Mouse (Mus musculus) CD4-positive, CD25-positive, alpha-beta regulatory T cell (primary cell): ENCODE results near the gene Cphx3. TPM values are rescaled to one million over a fixed set of nuclear protein-coding genes. Genes with fewer than 3 reads are reported as not detected.

Experiments
- polyA plus RNA-seq: library from polyadenylated mRNA; unstranded; fragments of 100-300 nt; shearing (Covaris generic); gene quantifications from one replicate; pipeline ENCODE4 v1.2.1, GENCODE M21; 2017

The Cphx3 gene
- not detected for polyA plus RNA-seq

GRCm38 (mm10) chr14:26081997-26082396 lies at the start of gene Cphx3:
Gene Cphx3 (plus strand): TSS chr14:26082297.

DNA sequence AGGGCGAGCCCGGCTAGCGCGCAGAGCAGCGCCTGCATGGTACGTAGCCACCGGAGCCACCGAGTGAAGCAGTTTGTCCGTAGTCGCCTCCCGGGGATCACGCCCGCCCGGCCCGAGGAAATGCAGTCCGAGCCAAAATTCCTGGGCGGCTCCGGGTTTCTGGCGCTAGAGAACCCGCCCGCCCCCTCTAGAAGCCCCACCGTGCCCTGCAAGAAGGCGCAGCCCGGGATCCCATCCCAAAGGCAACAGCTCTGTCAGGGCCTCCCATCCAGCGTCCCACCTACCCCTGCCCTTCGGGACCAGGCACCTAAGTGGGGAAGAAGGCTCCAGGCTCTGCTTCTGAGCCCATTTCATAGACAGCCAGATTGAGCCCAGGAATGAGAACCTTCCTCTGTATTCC lies 39.5 kb upstream of the Cphx3 start, which contains the start of gene Gm9780:
Gene Gm9780, minus strand, starts transcription at position 101 of the 400 bp plus-strand sequence.

GRCm38 (mm10) chr14:26067325-26067633 lies 14.8 kb upstream of the Cphx3 start, which contains the start of gene Tmem254c:
Gene Tmem254c (minus strand): TSS chr14:26067355.

GRCm38 (mm10) chr14:26081216-26081615 lies 881 bp upstream of the Cphx3 start, which contains the start of gene Cphx2:
Gene Cphx2 (plus strand): TSS chr14:26081516.

GRCm38 (mm10) chr14:26118150-26118549 lies 36.1 kb downstream of the Cphx3 start, which contains the start of gene Duxbl2:
Gene Duxbl2 (plus strand): TSS chr14:26118349.

DNA sequence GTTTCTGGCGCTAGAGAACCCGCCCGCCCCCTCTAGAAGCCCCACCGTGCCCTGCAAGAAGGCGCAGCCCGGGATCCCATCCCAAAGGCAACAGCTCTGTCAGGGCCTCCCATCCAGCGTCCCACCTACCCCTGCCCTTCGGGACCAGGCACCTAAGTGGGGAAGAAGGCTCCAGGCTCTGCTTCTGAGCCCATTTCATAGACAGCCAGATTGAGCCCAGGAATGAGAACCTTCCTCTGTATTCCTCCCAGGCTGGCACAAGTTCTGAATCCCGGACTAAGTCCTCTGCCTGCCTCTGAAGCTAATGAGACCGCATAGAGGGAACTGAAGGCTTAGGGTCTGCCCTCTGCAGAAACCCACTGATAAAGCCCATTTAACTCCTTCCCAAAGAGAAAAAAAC lies 100.3 kb downstream of the Cphx3 start, which contains the start of gene Plac9b:
Gene Plac9b, minus strand, starts transcription at position 101 of the 400 bp plus-strand sequence.

DNA sequence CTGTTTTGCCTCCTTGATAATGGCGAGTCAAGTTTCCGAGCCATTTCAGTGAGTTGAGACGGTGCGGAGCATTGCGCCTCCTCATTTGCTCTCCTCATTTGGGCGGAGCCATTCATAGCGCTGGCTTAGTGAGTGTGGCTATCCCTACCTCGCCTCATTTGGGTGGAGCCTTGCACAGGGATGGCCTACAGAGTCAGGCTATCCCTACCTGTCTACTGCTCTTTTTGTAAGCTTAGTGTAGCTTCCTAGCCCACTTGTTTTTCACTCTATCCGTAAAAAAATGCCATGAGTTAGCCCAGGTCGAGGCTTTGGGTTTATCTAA lies 124.8 kb downstream of the Cphx3 start, which contains the start of gene Tmem254b:
Gene Tmem254b, minus strand, starts transcription at position 116 of the 322 bp plus-strand sequence.

DNA sequence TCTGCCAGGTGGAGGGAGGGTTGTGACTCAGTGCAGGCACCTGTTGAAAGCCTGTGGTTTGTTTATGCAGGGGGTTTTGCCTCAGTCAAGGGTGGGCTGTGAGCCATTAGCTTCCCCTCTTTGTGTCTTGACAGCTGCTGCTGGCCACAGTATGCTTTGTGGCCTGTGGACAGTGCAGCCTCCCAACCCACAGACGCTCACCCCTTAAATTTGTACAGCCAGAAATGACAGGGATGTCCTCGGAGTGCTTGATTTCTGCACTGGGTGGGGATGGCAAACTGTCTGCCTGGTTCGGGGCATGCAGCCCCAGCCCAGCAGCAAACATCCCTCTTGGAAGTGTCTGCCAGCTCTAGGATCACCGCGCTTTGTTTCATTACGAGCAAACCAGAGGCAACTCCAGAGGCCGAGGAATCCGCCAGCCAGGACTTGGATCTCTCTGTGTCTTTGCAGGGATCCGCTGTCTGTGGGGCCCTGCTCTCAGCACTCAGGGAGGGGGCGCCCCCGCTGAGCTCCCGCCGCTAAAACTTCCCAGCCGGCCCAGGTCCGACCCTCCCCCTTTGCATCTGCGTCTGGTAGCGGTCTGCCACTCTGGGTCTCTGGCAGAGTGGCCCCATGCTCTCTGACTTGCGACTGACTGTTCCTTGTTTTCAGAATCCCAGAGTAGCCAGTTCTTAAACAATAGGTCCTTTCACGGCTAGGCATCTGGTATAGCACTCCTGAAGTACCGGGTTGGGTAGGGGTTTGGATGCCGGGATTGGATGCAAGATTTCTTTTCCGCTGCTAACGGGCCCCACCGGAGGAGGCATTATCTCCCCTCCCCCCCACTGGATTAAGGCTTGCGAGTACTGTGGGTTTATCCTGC lies 175.9 kb downstream of the Cphx3 start, which contains the start of gene Duxbl3:
Gene Duxbl3, plus strand, starts transcription at position 207 of the 862 bp plus-strand sequence.

Other genes starting within 250 kb of the Cphx3 start
- gene Anxa11, start 240.1 kb upstream of the Cphx3 start, polyA plus RNA-seq, result 57.1 TPM
- not detected for gene Plac9a, start 179.2 kb upstream of the Cphx3 start, polyA plus RNA-seq
- 13.3 TPM for gene Tmem254a, start 154.6 kb upstream of the Cphx3 start, polyA plus RNA-seq
- gene Cphx1, start 144.0 kb upstream of the Cphx3 start, polyA plus RNA-seq, result not detected
- 0.23 TPM for gene Duxbl1, start 103.7 kb upstream of the Cphx3 start, polyA plus RNA-seq
- gene Gm9780, start 39.6 kb upstream of the Cphx3 start, polyA plus RNA-seq, result not detected
- 189 TPM for gene Tmem254c, start 14.9 kb upstream of the Cphx3 start, polyA plus RNA-seq
- not detected for gene Cphx2, start 781 bp upstream of the Cphx3 start, polyA plus RNA-seq
- gene Duxbl2, start 36.1 kb downstream of the Cphx3 start, polyA plus RNA-seq, result not detected
- gene Plac9b, start 100.2 kb downstream of the Cphx3 start, polyA plus RNA-seq, result 0.29 TPM
- 60.8 TPM for gene Tmem254b, start 124.7 kb downstream of the Cphx3 start, polyA plus RNA-seq
- not detected for gene Duxbl3, start 175.7 kb downstream of the Cphx3 start, polyA plus RNA-seq